Mouse (Mus musculus) heart, postnatal 0 days (tissue): Measurements from ENCODE around the gene Acmsd. TPM values are rescaled to one million over a fixed set of nuclear protein-coding genes. Genes with fewer than 3 reads are reported as not detected.

Experiments used
- ATAC-seq: fragments of 200-750 bp; cut with Nextera tagmentation; 2 replicates; pipeline ENCODE4 v1.8.0; 2017; ENCODE audit warnings: low read depth, moderate number of reproducible peaks, moderate library complexity; ENCODE audit not compliant: insufficient read depth
- DNase-seq: peaks from one replicate; pipeline ENCODE4 v3.0.0-alpha.2; 2016; ENCODE audit warnings: low spot score
- H3K27ac ChIP-seq: fragments of 300-500 bp; sonication (generic); 2 replicates; pipeline ENCODE4 v1.5.1; 2014; ENCODE audit warnings: low read depth, mild to moderate bottlenecking
- H3K27me3 ChIP-seq: fragments of 300-500 bp; sonication (generic); 2 replicates; pipeline ENCODE4 v1.6.1; 2014; ENCODE audit warnings: low read length, mixed read lengths; ENCODE audit not compliant: control insufficient read depth, insufficient read depth
- H3K36me3 ChIP-seq: fragments of 300-500 bp; sonication (generic); replicated peaks from 2 replicates; pipeline ENCODE4 v1.6.1; 2014; ENCODE audit warnings: low read length, mixed read lengths; ENCODE audit not compliant: control insufficient read depth, insufficient read depth
- H3K4me1 ChIP-seq: fragments of 300-500 bp; sonication (generic); 2 replicates; pipeline ENCODE4 v1.6.1; 2014; ENCODE audit warnings: antibody characterized with exemption; ENCODE audit not compliant: control insufficient read depth, insufficient read depth
- H3K4me2 ChIP-seq: fragments of 300-500 bp; sonication (generic); 2 replicates; pipeline ENCODE4 v1.6.1; 2014; ENCODE audit warnings: low read depth, mild to moderate bottlenecking, low read length, moderate library complexity
- H3K4me3 ChIP-seq: fragments of 300-500 bp; sonication (generic); 2 replicates; pipeline ENCODE4 v1.5.1; 2014; ENCODE audit warnings: low read depth, low read length
- H3K9ac ChIP-seq: fragments of 300-500 bp; sonication (generic); replicated peaks from 2 replicates; pipeline ENCODE4 v1.6.1; 2014; ENCODE audit warnings: low read depth, low read length, mixed read lengths
- H3K9me3 ChIP-seq: fragments of 300-500 bp; sonication (generic); replicated peaks from 2 replicates; pipeline ENCODE4 v1.6.1; 2016; ENCODE audit warnings: low read length; ENCODE audit not compliant: control insufficient read depth
- CTCF ChIP-seq: IDR thresholded peaks from 2 replicates; pipeline ENCODE4 v1.5.1; 2016; ENCODE audit warnings: antibody characterized with exemption, control low read depth, low read depth
- EP300 ChIP-seq: IDR thresholded peaks from 2 replicates; pipeline ENCODE4 v1.6.1; 2016; ENCODE audit warnings: antibody characterized with exemption, low read depth
- WGBS: fragments of 180-500 bp; shearing (Covaris S2); extraction: QIAGEN DNeasy Blood & Tissue Kit; methylation state at CpG from one replicate; pipeline ENCODE4 v1.1.7; 2014; 5-methylcytosine and 5-hydroxymethylcytosine counted together
- polyA plus RNA-seq: library from polyadenylated mRNA; unstranded; fragments of >200 nt; fragmentation: Nextera tagmentation; extraction: Ambion mirVana; gene quantifications from 2 replicates; pipeline ENCODE4 v1.2.1, GENCODE M21; 2015
- total RNA-seq: library from RNA; depleted of rRNA; stranded (reverse); fragments of >200 nt; gene quantifications from 2 replicates; pipeline ENCODE4 v1.2.3, GENCODE M21; 2014; ENCODE audit warnings: low replicate concordance

The Acmsd gene
- total and polyA plus RNA-seq, 2 experiments from 2014 or later: 0.18 TPM; not detected in 1

GRCm38 (mm10) chr1:127773198-127773802, 44.1 kb downstream of the Acmsd start:
- Histone ChIP-seq H3K4me3 (peak overlapping the region; percentile 86), H3K4me1 (peaks cover 20% of the 10 kb centered on the region), H3K36me3 (no peaks in the 10 kb centered on the region), H3K4me2 (peak overlapping the region; percentile 56), H3K9ac (peak overlapping the region; percentile 57), H3K27me3 (no peaks in the 10 kb centered on the region), H3K9me3 (no peaks in the 10 kb centered on the region), H3K27ac (peak overlapping the region; percentile 93)
- DNase-seq: peak; percentile 26
- ATAC-seq: peak; percentile 1; the same call in 1 of the 2 replicates
- 1% methylated on average over 14 of the region's 14 CpGs for WGBS
- no peak for TF ChIP-seq EP300
- TF ChIP-seq CTCF: no peak

- H3K4me3 ChIP-seq: peak within 1 kb of the TSS; percentile 86
- DNase-seq (peak; percentile 100), ATAC-seq (peak; percentile 98)
- H3K36me3 ChIP-seq: no peaks in the 10 kb centered on the region
- under 1% methylated on average over 62 of the region's 63 CpGs for WGBS
- peaks cover 20% of the 10 kb centered on the region for H3K4me1 ChIP-seq
- TF ChIP-seq CTCF: peak; percentile 4; the same call in 1 of the 2 replicates
- no peak for TF ChIP-seq EP300
- peak within 1 kb of the TSS; percentile 81 for H3K4me2 ChIP-seq
- no peaks in the 10 kb centered on the region for H3K27me3 ChIP-seq
- peak within 1 kb of the TSS; percentile 98 for H3K27ac ChIP-seq
- H3K9ac ChIP-seq: peak within 1 kb of the TSS; percentile 96
- no peaks in the 10 kb centered on the region for H3K9me3 ChIP-seq
These were observed 44.7 kb downstream of the Acmsd start, which contains the start of gene Ccnt2 for GRCm38 (mm10) chr1:127773803-127774500. TSS of gene Ccnt2 (plus strand) at chr1:127774164.

- DNase-seq: peak; percentile 62
- H3K4me3 ChIP-seq: peak overlapping the region; percentile 86
- under 1% methylated on average over 31 of the region's 31 CpGs for WGBS
- no peak for TF ChIP-seq EP300
- no peak for TF ChIP-seq CTCF
- H3K4me2 ChIP-seq: peak overlapping the region; percentile 81
- no peaks in the 10 kb centered on the region for H3K9me3 ChIP-seq
- peaks cover 25% of the 10 kb centered on the region for H3K4me1 ChIP-seq
- no peaks in the 10 kb centered on the region for H3K36me3 ChIP-seq
- H3K27me3 ChIP-seq: no peaks in the 10 kb centered on the region
- peak; percentile 30 for ATAC-seq
- H3K9ac ChIP-seq: peak overlapping the region; percentile 96
- H3K27ac ChIP-seq: peak overlapping the region; percentile 98
These were observed 45.3 kb downstream of the Acmsd start for GRCm38 (mm10) chr1:127774501-127774880.

- Histone ChIP-seq H3K27ac (peak overlapping the region; percentile 98; the same call in 1 of the 2 replicates), H3K4me3 (peak overlapping the region; percentile 86), H3K9ac (peak overlapping the region; percentile 96), H3K4me2 (peak overlapping the region; percentile 81), H3K4me1 (peaks cover 33% of the 10 kb centered on the region), H3K9me3 (no peaks in the 10 kb centered on the region), H3K27me3 (no peaks in the 10 kb centered on the region), H3K36me3 (no peaks in the 10 kb centered on the region)
- no peak for ATAC-seq
- no peak for DNase-seq
- TF ChIP-seq CTCF (no peak), EP300 (no peak)
- WGBS: 6% methylated on average over 10 of the region's 10 CpGs
These were observed 46.0 kb downstream of the Acmsd start for GRCm38 (mm10) chr1:127775206-127775720.

GRCm38 (mm10) chr1:127776246-127776645, 47.0 kb downstream of the Acmsd start:
- no peak overlapping the region for H3K9ac ChIP-seq
- H3K4me2 ChIP-seq: peak overlapping the region; percentile 81
- H3K27me3 ChIP-seq: no peaks in the 10 kb centered on the region
- no peaks in the 10 kb centered on the region for H3K9me3 ChIP-seq
- no peaks in the 10 kb centered on the region for H3K36me3 ChIP-seq
- peaks cover 38% of the 10 kb centered on the region for H3K4me1 ChIP-seq
- TF ChIP-seq CTCF (no peak), EP300 (no peak)
- peak overlapping the region; percentile 86 for H3K4me3 ChIP-seq
- ATAC-seq (no peak), DNase-seq (no peak)
- WGBS: 28% methylated on average over 6 of the region's 6 CpGs
- no peak overlapping the region; the same call in 1 of the 2 replicates for H3K27ac ChIP-seq
